Mouse (Mus musculus) liver, embryonic 12.5 days (tissue): ENCODE results near the gene Fam167b. TPM values are rescaled to one million over a fixed set of nuclear protein-coding genes. Genes with fewer than 3 reads are reported as not detected.

Experiments
- microRNA-seq: library from miRNA; unstranded; fragments of <30 nt; microRNA quantifications from one replicate; pipeline ENCODE4, GENCODE M21; 2017
- polyA plus RNA-seq: library from polyadenylated mRNA; unstranded; fragments of >200 nt; fragmentation: Nextera tagmentation; extraction: Ambion mirVana; gene quantifications from 2 replicates; pipeline ENCODE4 v1.2.1, GENCODE M21; 2016

The Fam167b gene
- polyA plus RNA-seq, 1 experiment from 2014 or later: 7.9 TPM

Small RNAs within 50 kb of the gene (microRNA-seq; reads per million reads assigned to microRNA genes)
- gene Mir8119: not detected

Other genes starting within 250 kb of the Fam167b start
- gene Rbbp4, start 243.2 kb downstream of the Fam167b start, polyA plus RNA-seq: 292 and 306 TPM in 2 replicates
- gene Zbtb8os, start 242.9 kb downstream of the Fam167b start, polyA plus RNA-seq: 31.1 and 38.9 TPM in 2 replicates
- gene Zbtb8a, start 200.4 kb downstream of the Fam167b start, polyA plus RNA-seq: 3.1 TPM in 2 replicates
- 1.3 and 1.5 TPM in 2 replicates for gene Zbtb8b, start 137.7 kb downstream of the Fam167b start, polyA plus RNA-seq
- 36.7 and 37.4 TPM in 2 replicates for gene Bsdc1, start 117.0 kb downstream of the Fam167b start, polyA plus RNA-seq
- gene Tssk3, start 87.5 kb downstream of the Fam167b start, polyA plus RNA-seq: not detected in 2 replicates
- not detected in 2 replicates for gene Fam229a, start 87.4 kb downstream of the Fam167b start, polyA plus RNA-seq
- 192 and 195 TPM in 2 replicates for gene Marcksl1, start 65.0 kb downstream of the Fam167b start, polyA plus RNA-seq
- 140 and 145 TPM in 2 replicates for gene Hdac1, start 35.8 kb downstream of the Fam167b start, polyA plus RNA-seq
- 4.1 and 5.1 TPM in 2 replicates for gene Lck, start 4.9 kb downstream of the Fam167b start, polyA plus RNA-seq
- gene Eif3i, start 22.1 kb upstream of the Fam167b start, polyA plus RNA-seq: 219 and 226 TPM in 2 replicates
- gene Tmem234, start 22.1 kb upstream of the Fam167b start, polyA plus RNA-seq: 147 and 159 TPM in 2 replicates
- gene Dcdc2b, start 35.7 kb upstream of the Fam167b start, polyA plus RNA-seq: 0.51 and 1.3 TPM in 2 replicates
- gene Iqcc, start 40.5 kb upstream of the Fam167b start, polyA plus RNA-seq: 14.7 and 16.5 TPM in 2 replicates
- 16.6 and 19.9 TPM in 2 replicates for gene Ccdc28b, start 45.4 kb upstream of the Fam167b start, polyA plus RNA-seq
- 45.4 and 45.7 TPM in 2 replicates for gene Txlna, start 62.5 kb upstream of the Fam167b start, polyA plus RNA-seq
- gene Kpna6, start 94.2 kb upstream of the Fam167b start, polyA plus RNA-seq: 10.0 and 10.3 TPM in 2 replicates
- gene Tmem39b, start 118.3 kb upstream of the Fam167b start, polyA plus RNA-seq: 4.9 and 6.0 TPM in 2 replicates
- 59.4 and 60.2 TPM in 2 replicates for gene Khdrbs1, start 163.8 kb upstream of the Fam167b start, polyA plus RNA-seq
- 229 and 244 TPM in 2 replicates for gene Ptp4a2, start 232.7 kb upstream of the Fam167b start, polyA plus RNA-seq